Mouse (Mus musculus): ENCODE results near the gene Olfr1222. TPM values are rescaled to one million over a fixed set of nuclear protein-coding genes. Genes with fewer than 3 reads are reported as not detected.
"Not testable (repeated sequence)": the region's sequence is repeated elsewhere in the genome, so short reads cannot be mapped to it uniquely, and the experiment has no call there.

The Olfr1222 gene
- polyA plus RNA-seq (2017; shearing (Covaris generic)), result not detected

- ATAC-seq, result no peak
Observed at GRCm38 (mm10) chr2:89132954-89133353, at the start of gene Olfr1222. Olfr1222 (minus strand) TSS chr2:89133054.

- ATAC-seq, result no peak
Observed at GRCm38 (mm10) chr2:89174569-89174968, 41.7 kb upstream of the Olfr1222 start, which contains the start of gene Olfr1225. Olfr1225 (minus strand) TSS chr2:89174669.

- ATAC-seq, result not testable (repeated sequence)
Observed at GRCm38 (mm10) chr2:89164711-89165110, 31.9 kb upstream of the Olfr1222 start.

- ATAC-seq, result not testable (repeated sequence)
Observed at GRCm38 (mm10) chr2:89163991-89164390, 31.1 kb upstream of the Olfr1222 start, which contains the start of gene Olfr1224-ps1. Olfr1224-ps1 (minus strand) TSS chr2:89164091.

GRCm38 (mm10) chr2:89151460-89151859 is 18.6 kb upstream of the Olfr1222 start, which contains the start of gene Olfr1223:
Olfr1223 (minus strand) TSS chr2:89151560.
- ATAC-seq, result no peak

GRCm38 (mm10) chr2:89117183-89117582 is 15.7 kb downstream of the Olfr1222 start, which contains the start of gene Olfr1221:
Olfr1221 (minus strand) TSS chr2:89117283.
- ATAC-seq, result no peak

- no peak for ATAC-seq
Observed at GRCm38 (mm10) chr2:89106735-89107134, 26.1 kb downstream of the Olfr1222 start, which contains the start of gene Olfr1220. Olfr1220 (minus strand) TSS chr2:89106835.

GRCm38 (mm10) chr2:89105651-89106050 is 27.2 kb downstream of the Olfr1222 start:
- no peak for ATAC-seq

GRCm38 (mm10) chr2:89093848-89094247 is 39.0 kb downstream of the Olfr1222 start:
- no peak for ATAC-seq

- no peak for ATAC-seq
Observed at GRCm38 (mm10) chr2:89083413-89083812, 49.4 kb downstream of the Olfr1222 start, which contains the start of gene Olfr1219. Olfr1219 (minus strand) TSS chr2:89083513.

GRCm38 (mm10) chr2:89081487-89081886 is 51.4 kb downstream of the Olfr1222 start:
- no peak for ATAC-seq

Other genes with a start within 250 kb of the Olfr1222 start
- gene Olfr1208, start 230.7 kb downstream of the Olfr1222 start, polyA plus RNA-seq (2017; shearing (Covaris generic)), result under 1 TPM in 1 of 2 experiments, not detected in 1; 0.21 TPM
- gene Olfr1209, start 217.9 kb downstream of the Olfr1222 start, polyA plus RNA-seq (2017; shearing (Covaris generic)), result not detected
- not detected for gene Olfr1211, start 194.9 kb downstream of the Olfr1222 start, polyA plus RNA-seq (2017; shearing (Covaris generic))
- gene Olfr1212, start 179.1 kb downstream of the Olfr1222 start, polyA plus RNA-seq (2017; shearing (Covaris generic)), result not detected
- gene Gm13762, start 152.8 kb downstream of the Olfr1222 start, polyA plus RNA-seq (2017; shearing (Covaris generic)), result not detected
- gene Olfr1214, start 140.4 kb downstream of the Olfr1222 start, polyA plus RNA-seq (2017; shearing (Covaris generic)), result not detected
- gene Olfr1215, start 126.1 kb downstream of the Olfr1222 start, polyA plus RNA-seq (2017; shearing (Covaris generic)), result not detected
- gene Olfr1216, start 114.7 kb downstream of the Olfr1222 start, polyA plus RNA-seq (2017; shearing (Covaris generic)), result not detected
- gene Olfr1217, start 101.0 kb downstream of the Olfr1222 start, polyA plus RNA-seq (2017; shearing (Covaris generic)), result not detected
- not detected for gene Olfr1218, start 71.9 kb downstream of the Olfr1222 start, polyA plus RNA-seq (2017; shearing (Covaris generic))
- not detected for gene Olfr1219, start 49.5 kb downstream of the Olfr1222 start, polyA plus RNA-seq (2017; shearing (Covaris generic))
- gene Olfr1220, start 26.2 kb downstream of the Olfr1222 start, polyA plus RNA-seq (2017; shearing (Covaris generic)), result under 1 TPM in 1 of 2 experiments, not detected in 1; 0.08 TPM
- gene Olfr1221, start 15.8 kb downstream of the Olfr1222 start, polyA plus RNA-seq (2017; shearing (Covaris generic)), result not detected
- gene Olfr1223, start 18.5 kb upstream of the Olfr1222 start, polyA plus RNA-seq (2017; shearing (Covaris generic)), result not detected
- gene Olfr1224-ps1, start 31.0 kb upstream of the Olfr1222 start, polyA plus RNA-seq (2017; shearing (Covaris generic)), result not detected
- not detected for gene Olfr1225, start 41.6 kb upstream of the Olfr1222 start, polyA plus RNA-seq (2017; shearing (Covaris generic))
- not detected for gene Olfr1226, start 67.0 kb upstream of the Olfr1222 start, polyA plus RNA-seq (2017; shearing (Covaris generic))
- not detected for gene Olfr1228, start 121.0 kb upstream of the Olfr1222 start, polyA plus RNA-seq (2017; shearing (Covaris generic))
- gene Olfr1229, start 155.0 kb upstream of the Olfr1222 start, polyA plus RNA-seq (2017; shearing (Covaris generic)), result not detected
- gene Olfr1230, start 164.2 kb upstream of the Olfr1222 start, polyA plus RNA-seq (2017; shearing (Covaris generic)), result not detected
- not detected for gene Olfr1231, start 174.0 kb upstream of the Olfr1222 start, polyA plus RNA-seq (2017; shearing (Covaris generic))
- gene Olfr1232, start 196.6 kb upstream of the Olfr1222 start, polyA plus RNA-seq (2017; shearing (Covaris generic)), result not detected
- gene Olfr1233, start 209.3 kb upstream of the Olfr1222 start, polyA plus RNA-seq (2017; shearing (Covaris generic)), result under 1 TPM in 1 of 2 experiments, not detected in 1; 0.05 TPM
- not detected for gene Olfr1234, start 231.8 kb upstream of the Olfr1222 start, polyA plus RNA-seq (2017; shearing (Covaris generic))